Mouse (Mus musculus) intestine, embryonic 16.5 days (tissue): ENCODE measurements around the gene Pes1. TPM values are rescaled to one million over a fixed set of nuclear protein-coding genes. Genes with fewer than 3 reads are reported as not detected.
A peak's percentile ranks its signal among the peaks of the same experiment; 100 is the strongest.
"Not testable (repeated sequence)": the region's sequence is repeated elsewhere in the genome, so short reads cannot be mapped to it uniquely, and the experiment has no call there.

Experiments used
- ATAC-seq: fragments of 200-750 bp; cut with Nextera tagmentation; 2 replicates; pipeline ENCODE4 v1.8.0; 2017; ENCODE audit warnings: moderate TSS enrichment, moderate library complexity
- H3K27ac ChIP-seq: fragments of 300-500 bp; sonication (generic); 2 replicates; pipeline ENCODE4 v1.5.1; 2014; ENCODE audit warnings: mild to moderate bottlenecking, low read length
- H3K27me3 ChIP-seq: fragments of 300-500 bp; sonication (generic); replicated peaks from 2 replicates; pipeline ENCODE4 v1.6.1; 2014; ENCODE audit warnings: low read length, control low read depth, mixed read lengths; ENCODE audit not compliant: control insufficient read depth, insufficient read depth
- H3K36me3 ChIP-seq: fragments of 300-500 bp; sonication (generic); 2 replicates; pipeline ENCODE4 v1.6.1; 2014; ENCODE audit warnings: low read length, control low read depth; ENCODE audit not compliant: control insufficient read depth, insufficient read depth
- H3K4me1 ChIP-seq: fragments of 300-500 bp; sonication (generic); 2 replicates; pipeline ENCODE4 v1.6.1; 2014; ENCODE audit warnings: low read length, control low read depth, mixed read lengths; ENCODE audit not compliant: control insufficient read depth, insufficient read depth
- H3K4me2 ChIP-seq: fragments of 300-500 bp; sonication (generic); 2 replicates; pipeline ENCODE4 v1.6.1; 2014; ENCODE audit warnings: low read depth, low read length, control low read depth
- H3K4me3 ChIP-seq: fragments of 300-500 bp; sonication (generic); 2 replicates; pipeline ENCODE4 v1.5.1; 2014; ENCODE audit warnings: mild to moderate bottlenecking, low read length
- H3K9ac ChIP-seq: fragments of 300-500 bp; sonication (generic); 2 replicates; pipeline ENCODE4 v1.6.1; 2014; ENCODE audit warnings: low read depth, low read length
- H3K9me3 ChIP-seq: fragments of 300-500 bp; sonication (generic); 2 replicates; pipeline ENCODE4 v1.6.1; 2016; ENCODE audit warnings: low read length, control low read depth; ENCODE audit not compliant: control insufficient read depth
- WGBS: fragments of 180-500 bp; shearing (Covaris S2); extraction: QIAGEN DNeasy Blood & Tissue Kit; methylation state at CpG from one replicate; pipeline ENCODE4 v1.1.7; 2014; 5-methylcytosine and 5-hydroxymethylcytosine counted together
- polyA plus RNA-seq: library from polyadenylated mRNA; unstranded; fragments of >200 nt; fragmentation: Nextera tagmentation; extraction: Ambion mirVana; gene quantifications from 2 replicates; pipeline ENCODE4 v1.2.1, GENCODE M21; 2015

Gene Pes1
- polyA plus RNA-seq, 1 experiment from 2014 or later: 79.4 TPM

- Histone ChIP-seq H3K4me1 (peaks cover 10% of the 10 kb centered on the region), H3K27me3 (no peaks in the 10 kb centered on the region), H3K9me3 (no peaks in the 10 kb centered on the region), H3K4me2 (peak overlapping the region; percentile 72), H3K4me3 (peak overlapping the region; percentile 55), H3K9ac (peak overlapping the region; percentile 68), H3K36me3 (no peaks in the 10 kb centered on the region), H3K27ac (no peak overlapping the region; the same call in 1 of the 2 replicates)
- no peak for ATAC-seq
- 32% methylated on average over 6 of the region's 6 CpGs for WGBS
These were observed 32.8 kb upstream of the Pes1 start for GRCm38 (mm10) chr11:3930931-3931330.

GRCm38 (mm10) chr11:3931511-3932211, 32.1 kb upstream of the Pes1 start, which contains the start of gene Tcn2:
Gene Tcn2 (minus strand): TSS chr11:3932159.
- peak within 1 kb of the TSS; percentile 41 for H3K27ac ChIP-seq

GRCm38 (mm10) chr11:3933756-3934285, 30.0 kb upstream of the Pes1 start:
- Histone ChIP-seq H3K4me3 (no peak overlapping the region), H3K27me3 (no peaks in the 10 kb centered on the region), H3K4me1 (peaks cover 10% of the 10 kb centered on the region), H3K9ac (no peak overlapping the region), H3K27ac (no peak overlapping the region), H3K9me3 (no peaks in the 10 kb centered on the region), H3K36me3 (no peaks in the 10 kb centered on the region), H3K4me2 (no peak overlapping the region)
- WGBS: 88% methylated on average over 9 of the region's 9 CpGs
- no peak for ATAC-seq

More at GRCm38 (mm10) chr11:3931511-3932211, 32.1 kb upstream of the Pes1 start, which contains the start of gene Tcn2:
- H3K4me2 ChIP-seq: peak within 1 kb of the TSS; percentile 72
- H3K36me3 ChIP-seq: no peaks in the 10 kb centered on the region
- ATAC-seq: peak; percentile 93
- H3K4me1 ChIP-seq: peaks cover 10% of the 10 kb centered on the region
- peak within 1 kb of the TSS; percentile 55 for H3K4me3 ChIP-seq
- H3K27me3 ChIP-seq: no peaks in the 10 kb centered on the region
- peak within 1 kb of the TSS; percentile 68 for H3K9ac ChIP-seq
- WGBS: 1% methylated on average over 23 of the region's 26 CpGs
- H3K9me3 ChIP-seq: no peaks in the 10 kb centered on the region

- H3K36me3 ChIP-seq: no peaks in the 10 kb centered on the region
- H3K4me2 ChIP-seq: no peak overlapping the region
- no peak overlapping the region for H3K9ac ChIP-seq
- H3K4me1 ChIP-seq: peaks cover 10% of the 10 kb centered on the region
- no peak overlapping the region for H3K4me3 ChIP-seq
- no peaks in the 10 kb centered on the region for H3K27me3 ChIP-seq
- 71% methylated on average over 4 of the region's 4 CpGs for WGBS
- no peak for ATAC-seq
- H3K27ac ChIP-seq: no peak overlapping the region
- no peaks in the 10 kb centered on the region for H3K9me3 ChIP-seq
These were observed 28.6 kb upstream of the Pes1 start for GRCm38 (mm10) chr11:3935135-3935534.

- Histone ChIP-seq H3K9me3 (no peaks in the 10 kb centered on the region), H3K4me3 (no peak overlapping the region), H3K27me3 (no peaks in the 10 kb centered on the region), H3K27ac (no peak overlapping the region), H3K9ac (no peak overlapping the region), H3K4me1 (peaks cover 5% of the 10 kb centered on the region), H3K36me3 (no peaks in the 10 kb centered on the region), H3K4me2 (no peak overlapping the region)
- no peak for ATAC-seq
- WGBS: 86% methylated on average over 3 of the region's 3 CpGs
These were observed 27.5 kb upstream of the Pes1 start for GRCm38 (mm10) chr11:3936318-3936717.

GRCm38 (mm10) chr11:3937321-3937874, 26.4 kb upstream of the Pes1 start:
- Histone ChIP-seq H3K4me3 (no peak overlapping the region), H3K36me3 (no peaks in the 10 kb centered on the region), H3K9ac (no peak overlapping the region), H3K9me3 (no peaks in the 10 kb centered on the region), H3K4me2 (no peak overlapping the region), H3K4me1 (no peaks in the 10 kb centered on the region), H3K27me3 (no peaks in the 10 kb centered on the region), H3K27ac (no peak overlapping the region)
- 68% methylated on average over 13 of the region's 13 CpGs for WGBS
- ATAC-seq: no peak

- ATAC-seq: no peak
- Histone ChIP-seq H3K4me3 (no peak overlapping the region), H3K27ac (no peak overlapping the region), H3K4me2 (no peak overlapping the region), H3K27me3 (no peaks in the 10 kb centered on the region), H3K9me3 (no peaks in the 10 kb centered on the region), H3K9ac (no peak overlapping the region), H3K4me1 (no peaks in the 10 kb centered on the region), H3K36me3 (no peaks in the 10 kb centered on the region)
- WGBS: 89% methylated on average over 7 of the region's 7 CpGs
These were observed 22.4 kb upstream of the Pes1 start for GRCm38 (mm10) chr11:3941371-3941770.

GRCm38 (mm10) chr11:3946386-3946785, 17.4 kb upstream of the Pes1 start:
- no peak for ATAC-seq
- Histone ChIP-seq H3K36me3 (no peaks in the 10 kb centered on the region), H3K9ac (no peak overlapping the region), H3K27me3 (no peaks in the 10 kb centered on the region), H3K4me2 (no peak overlapping the region), H3K4me1 (no peaks in the 10 kb centered on the region), H3K4me3 (no peak overlapping the region), H3K9me3 (no peaks in the 10 kb centered on the region), H3K27ac (no peak overlapping the region)
- 19% methylated on average over 1 of the region's 1 CpGs for WGBS

- 84% methylated on average over 5 of the region's 5 CpGs for WGBS
- not testable (repeated sequence) for H3K4me1 ChIP-seq, H3K4me3 ChIP-seq, H3K9ac ChIP-seq, H3K27me3 ChIP-seq, H3K4me2 ChIP-seq, H3K36me3 ChIP-seq, ATAC-seq, H3K27ac ChIP-seq, H3K9me3 ChIP-seq
These were observed 8.9 kb upstream of the Pes1 start for GRCm38 (mm10) chr11:3954876-3955275.
